ENCODE assay signal across 24 mouse cellular contexts in the genomic region with DNA sequence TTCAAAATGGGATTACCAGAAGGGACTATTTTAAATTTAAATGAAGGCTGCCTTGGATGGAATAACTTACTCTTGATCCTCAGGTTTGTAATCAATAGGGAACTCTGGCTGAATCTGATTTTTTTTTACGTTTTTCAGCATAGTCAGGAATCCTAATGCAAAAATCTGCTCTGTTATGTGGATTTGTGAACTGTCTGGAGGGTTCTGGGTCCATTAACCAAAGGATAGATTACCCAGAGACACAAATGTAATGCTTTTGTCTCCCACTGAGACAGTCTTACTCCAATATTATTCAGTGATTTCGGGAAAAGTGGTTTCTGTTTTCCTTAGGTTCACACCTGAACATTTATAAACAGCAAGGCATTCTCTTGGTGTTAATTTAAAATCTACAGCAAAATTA. TPM values are rescaled to one million over a fixed set of nuclear protein-coding genes. Genes with fewer than 3 reads are reported as not detected.
DNase-seq lines count a peak whose midpoint lies in the region; ATAC-seq lines count a peak whose summit lies in the region.
"Had no signal": no experiment of that assay in that cellular context is flagged by ENCODE, and none has a peak within 500 bp of the region (broad histone marks: within the 10 kb centered on the region; RNA-seq: fewer than 3 reads in every experiment).

No protein-coding gene starts in this region.

- 49% methylated on average over 2 of the region's 2 CpGs for WGBS in hindbrain, embryonic 13.5 days
- WGBS in hindbrain, embryonic 11.5 days: 66% methylated on average over 2 of the region's 2 CpGs
- WGBS in midbrain, embryonic 11.5 days: 51% methylated on average over 2 of the region's 2 CpGs
- 25% methylated on average over 2 of the region's 2 CpGs for WGBS in midbrain, embryonic 13.5 days
- 23% methylated on average over 2 of the region's 2 CpGs for WGBS in midbrain, embryonic 16.5 days
- 67% methylated on average over 2 of the region's 2 CpGs for WGBS in midbrain, embryonic 10.5 days

- H3K9ac ChIP-seq in hindbrain, embryonic 13.5 days: no peak overlapping the region
- no peak overlapping the region for H3K9ac ChIP-seq in hindbrain, embryonic 11.5 days (ENCODE audit: low read depth, low read length)
- H3K9ac ChIP-seq in midbrain, embryonic 11.5 days (ENCODE audit: low read length): no peak overlapping the region
- H3K9ac ChIP-seq in midbrain, embryonic 13.5 days (replicated peaks): no peak overlapping the region
- peak overlapping the region; percentile 3; the same call in 1 of the 2 replicates for H3K9ac ChIP-seq in midbrain, embryonic 16.5 days (ENCODE audit: low read depth, low read length)
- H3K9ac ChIP-seq: embryonic facial prominence, embryonic 12.5 days; forebrain, embryonic 13.5 days; forebrain, embryonic 15.5 days had no signal

- no peak overlapping the region for H3K4me2 ChIP-seq in hindbrain, embryonic 13.5 days
- H3K4me2 ChIP-seq in hindbrain, embryonic 11.5 days (replicated peaks; ENCODE audit: low read depth, low read length): no peak overlapping the region
- H3K4me2 ChIP-seq in midbrain, embryonic 11.5 days: no peak overlapping the region
- H3K4me2 ChIP-seq in midbrain, embryonic 13.5 days (replicated peaks): no peak overlapping the region
- H3K4me2 ChIP-seq in midbrain, embryonic 16.5 days (ENCODE audit: low read length): no peak overlapping the region
- H3K4me2 ChIP-seq: embryonic facial prominence, embryonic 12.5 days; forebrain, embryonic 13.5 days; forebrain, embryonic 15.5 days had no signal

- no peaks in the 10 kb centered on the region for H3K27me3 ChIP-seq in hindbrain, embryonic 13.5 days
- H3K27me3 ChIP-seq in hindbrain, embryonic 11.5 days (ENCODE audit: control insufficient read depth, insufficient read depth, low read length): no peaks in the 10 kb centered on the region
- no peaks in the 10 kb centered on the region for H3K27me3 ChIP-seq in midbrain, embryonic 11.5 days (ENCODE audit: control insufficient read depth, insufficient read depth, low read length)
- H3K27me3 ChIP-seq in midbrain, embryonic 13.5 days: no peaks in the 10 kb centered on the region
- H3K27me3 ChIP-seq in midbrain, embryonic 16.5 days (ENCODE audit: control insufficient read depth, insufficient read depth, low read depth, low read length): no peaks in the 10 kb centered on the region
- no peaks in the 10 kb centered on the region for H3K27me3 ChIP-seq in midbrain, embryonic 10.5 days (ENCODE audit: low read depth, poor library complexity, severe bottlenecking)
- H3K27me3 ChIP-seq: CH12.LX; embryonic facial prominence, embryonic 12.5 days; forebrain, embryonic 13.5 days; forebrain, embryonic 15.5 days; Patski had no signal

- H3K36me3 ChIP-seq in hindbrain, embryonic 13.5 days: no peaks in the 10 kb centered on the region
- H3K36me3 ChIP-seq in hindbrain, embryonic 11.5 days (ENCODE audit: control insufficient read depth, insufficient read depth, low read length): no peaks in the 10 kb centered on the region
- H3K36me3 ChIP-seq in midbrain, embryonic 11.5 days (ENCODE audit: control insufficient read depth, insufficient read depth, low read length): no peaks in the 10 kb centered on the region
- no peaks in the 10 kb centered on the region for H3K36me3 ChIP-seq in midbrain, embryonic 13.5 days
- H3K36me3 ChIP-seq in midbrain, embryonic 16.5 days (ENCODE audit: control insufficient read depth, insufficient read depth, low read length): no peaks in the 10 kb centered on the region
- H3K36me3 ChIP-seq in midbrain, embryonic 10.5 days: no peaks in the 10 kb centered on the region
- H3K36me3 ChIP-seq: embryonic facial prominence, embryonic 10.5 days; embryonic facial prominence, embryonic 12.5 days; forebrain, embryonic 15.5 days; G1E had no signal

- 0 out of 2 replicates have a peak overlapping the region, but pooled peaks have one; percentile 18 for H3K27ac ChIP-seq in hindbrain, embryonic 13.5 days
- no peak overlapping the region for H3K27ac ChIP-seq in hindbrain, embryonic 11.5 days (ENCODE audit: low read depth, low read length)
- H3K27ac ChIP-seq in midbrain, embryonic 11.5 days (ENCODE audit: low read depth, low read length): no peak overlapping the region
- no peak overlapping the region for H3K27ac ChIP-seq in midbrain, embryonic 13.5 days
- H3K27ac ChIP-seq in midbrain, embryonic 16.5 days (ENCODE audit: low read length): no peak overlapping the region
- no peak overlapping the region for H3K27ac ChIP-seq in midbrain, embryonic 10.5 days (replicated peaks)
- H3K27ac ChIP-seq: embryonic facial prominence, embryonic 10.5 days; embryonic facial prominence, embryonic 12.5 days; forebrain, embryonic 13.5 days; forebrain, embryonic 15.5 days had no signal

- ATAC-seq in hindbrain, embryonic 13.5 days (ENCODE audit: low FRiP score): no peak
- ATAC-seq in hindbrain, embryonic 11.5 days (ENCODE audit: low FRiP score): no peak
- ATAC-seq in midbrain, embryonic 11.5 days (ENCODE audit: low FRiP score): 0 out of 2 replicates have a peak, but pooled peaks have one; percentile 19
- ATAC-seq in midbrain, embryonic 13.5 days: no peak
- no peak for ATAC-seq in midbrain, embryonic 16.5 days
- ATAC-seq: activated CD4-positive, CD25-positive, alpha-beta regulatory T cell, adult 4 months; CD4-positive, CD25-positive, alpha-beta regulatory T cell, adult 4 months; forebrain, embryonic 13.5 days; forebrain, embryonic 15.5 days; Patski had no signal

- H3K9me3 ChIP-seq in hindbrain, embryonic 13.5 days: no peaks in the 10 kb centered on the region
- H3K9me3 ChIP-seq in hindbrain, embryonic 11.5 days (ENCODE audit: control insufficient read depth, low read length): no peaks in the 10 kb centered on the region
- H3K9me3 ChIP-seq in midbrain, embryonic 11.5 days (ENCODE audit: control insufficient read depth, low read length): no peaks in the 10 kb centered on the region
- no peaks in the 10 kb centered on the region for H3K9me3 ChIP-seq in midbrain, embryonic 13.5 days
- H3K9me3 ChIP-seq in midbrain, embryonic 16.5 days (replicated peaks; ENCODE audit: control insufficient read depth, low read length, poor library complexity, severe bottlenecking): no peaks in the 10 kb centered on the region
- H3K9me3 ChIP-seq in midbrain, embryonic 10.5 days (replicated peaks): no peaks in the 10 kb centered on the region
- H3K9me3 ChIP-seq: embryonic facial prominence, embryonic 10.5 days; embryonic facial prominence, embryonic 12.5 days; forebrain, embryonic 13.5 days; forebrain, embryonic 15.5 days had no signal

- DNase-seq in hindbrain, embryonic 11.5 days (ENCODE audit: low spot score): no peak
- DNase-seq in midbrain, embryonic 11.5 days (ENCODE audit: low spot score, missing footprints): peak; percentile 78
- no peak for DNase-seq in midbrain, embryonic 10.5 days (ENCODE audit: low spot score)
- DNase-seq: adrenal gland, adult 8-10 months; adrenal gland, postnatal 14 days; adrenal gland, postnatal 36 days; B cell, adult 2 months; cerebellum, adult 11-12 months; cerebellum, adult 2 months; cerebellum, adult 9-10 months; cerebellum, postnatal 10 days; cerebellum, postnatal 25 days had no signal

- H3K4me1 ChIP-seq in hindbrain, embryonic 13.5 days (replicated peaks): 0 out of 2 replicates have a peak, but pooled peaks cover 5% of the 10 kb centered on the region
- no peaks in the 10 kb centered on the region for H3K4me1 ChIP-seq in hindbrain, embryonic 11.5 days (replicated peaks; ENCODE audit: control insufficient read depth, insufficient read depth, low read length)
- no peaks in the 10 kb centered on the region for H3K4me1 ChIP-seq in midbrain, embryonic 11.5 days (ENCODE audit: control insufficient read depth, insufficient read depth, low read length)
- peaks cover 12% of the 10 kb centered on the region for H3K4me1 ChIP-seq in midbrain, embryonic 13.5 days (replicated peaks)
- peaks cover 11% of the 10 kb centered on the region for H3K4me1 ChIP-seq in midbrain, embryonic 16.5 days (ENCODE audit: control insufficient read depth, insufficient read depth, low read length)
- 0 out of 2 replicates have a peak, but pooled peaks cover 3% of the 10 kb centered on the region for H3K4me1 ChIP-seq in midbrain, embryonic 10.5 days
- H3K4me1 ChIP-seq: embryonic facial prominence, embryonic 10.5 days; embryonic facial prominence, embryonic 12.5 days; forebrain, embryonic 13.5 days; forebrain, embryonic 15.5 days had no signal

- H3K4me3 ChIP-seq in hindbrain, embryonic 13.5 days: no peak overlapping the region
- no peak overlapping the region for H3K4me3 ChIP-seq in hindbrain, embryonic 11.5 days (ENCODE audit: low read depth, low read length)
- no peak overlapping the region for H3K4me3 ChIP-seq in midbrain, embryonic 11.5 days (ENCODE audit: low read depth, low read length)
- no peak overlapping the region for H3K4me3 ChIP-seq in midbrain, embryonic 13.5 days (replicated peaks)
- no peak overlapping the region for H3K4me3 ChIP-seq in midbrain, embryonic 16.5 days (ENCODE audit: low read depth, low read length)
- no peak overlapping the region for H3K4me3 ChIP-seq in midbrain, embryonic 10.5 days
- H3K4me3 ChIP-seq: embryonic facial prominence, embryonic 10.5 days; embryonic facial prominence, embryonic 12.5 days; forebrain, embryonic 13.5 days; forebrain, embryonic 15.5 days had no signal

RNA-seq across cellular contexts. Expression of gene Ntng1, which starts 58.5 kb away (rescaled TPM):
- polyA plus RNA-seq in hindbrain, embryonic 13.5 days (2015; fragmentation: Nextera tagmentation; extraction: Ambion mirVana): 19.7 and 25.5 TPM in 2 replicates
- 3.8 and 7.1 TPM in 2 replicates for polyA plus RNA-seq in hindbrain, embryonic 11.5 days (2014; fragmentation: Nextera tagmentation; extraction: Ambion mirVana)
- 2.8 and 2.9 TPM in 2 replicates for polyA plus RNA-seq in midbrain, embryonic 11.5 days (2014; fragmentation: Nextera tagmentation; extraction: Ambion mirVana)
- 22.4 and 34.3 TPM in 2 replicates for polyA plus RNA-seq in midbrain, embryonic 13.5 days (2015; fragmentation: Nextera tagmentation; extraction: Ambion mirVana)
- polyA plus RNA-seq in midbrain, embryonic 16.5 days (2015; fragmentation: Nextera tagmentation; extraction: Ambion mirVana): 53.8 and 67.7 TPM in 2 replicates
- 1.9 and 3.6 TPM in 2 replicates for polyA plus RNA-seq in midbrain, embryonic 10.5 days (2016; fragmentation: Nextera tagmentation; extraction: Ambion mirVana)
- polyA plus RNA-seq: activated CD4-positive, CD25-positive, alpha-beta regulatory T cell, adult 4 months; CD4-positive, CD25-positive, alpha-beta regulatory T cell, adult 4 months; G1E had no signal
